Mouse (Mus musculus): Measurements from ENCODE around the gene Odf2l.

The Odf2l gene

GRCm38 (mm10) chr3:145131210-145131868, 13.0 kb downstream of the Odf2l start:
- no peak for ATAC-seq (ENCODE audit: insufficient number of reproducible peaks, low FRiP score, low TSS enrichment)

- ATAC-seq (ENCODE audit: insufficient number of reproducible peaks, low FRiP score, low TSS enrichment), result no peak
These were observed 21.8 kb downstream of the Odf2l start for GRCm38 (mm10) chr3:145140236-145140635.

GRCm38 (mm10) chr3:145142925-145143324, 24.5 kb downstream of the Odf2l start:
- ATAC-seq (ENCODE audit: insufficient number of reproducible peaks, low FRiP score, low TSS enrichment), result no peak

- ATAC-seq (ENCODE audit: insufficient number of reproducible peaks, low FRiP score, low TSS enrichment), result no peak
These were observed 25.5 kb downstream of the Odf2l start for GRCm38 (mm10) chr3:145143856-145144255.

GRCm38 (mm10) chr3:145146871-145147270, 28.5 kb downstream of the Odf2l start:
- no peak for ATAC-seq (ENCODE audit: insufficient number of reproducible peaks, low FRiP score, low TSS enrichment)

- ATAC-seq (ENCODE audit: insufficient number of reproducible peaks, low FRiP score, low TSS enrichment), result no peak
These were observed 29.1 kb downstream of the Odf2l start for GRCm38 (mm10) chr3:145147483-145147882.

GRCm38 (mm10) chr3:145147952-145148351, 29.6 kb downstream of the Odf2l start:
- no peak for ATAC-seq (ENCODE audit: insufficient number of reproducible peaks, low FRiP score, low TSS enrichment)

- ATAC-seq (ENCODE audit: insufficient number of reproducible peaks, low FRiP score, low TSS enrichment), result no peak
These were observed 32.7 kb downstream of the Odf2l start for GRCm38 (mm10) chr3:145151092-145151491.

GRCm38 (mm10) chr3:145151933-145152332, 33.5 kb downstream of the Odf2l start:
- no peak for ATAC-seq (ENCODE audit: insufficient number of reproducible peaks, low FRiP score, low TSS enrichment)

- no peak for ATAC-seq (ENCODE audit: insufficient number of reproducible peaks, low FRiP score, low TSS enrichment)
These were observed 38.5 kb downstream of the Odf2l start for GRCm38 (mm10) chr3:145156883-145157282.

GRCm38 (mm10) chr3:145158441-145158840, 40.1 kb downstream of the Odf2l start:
- no peak for ATAC-seq (ENCODE audit: insufficient number of reproducible peaks, low FRiP score, low TSS enrichment)

- ATAC-seq (ENCODE audit: insufficient number of reproducible peaks, low FRiP score, low TSS enrichment), result no peak
These were observed 48.4 kb downstream of the Odf2l start for GRCm38 (mm10) chr3:145166741-145167140.

- no peak for ATAC-seq (ENCODE audit: insufficient number of reproducible peaks, low FRiP score, low TSS enrichment)
These were observed 49.4 kb downstream of the Odf2l start for GRCm38 (mm10) chr3:145167766-145168165.

- ATAC-seq (ENCODE audit: insufficient number of reproducible peaks, low FRiP score, low TSS enrichment), result no peak
These were observed 50.7 kb downstream of the Odf2l start for GRCm38 (mm10) chr3:145168844-145169696.

GRCm38 (mm10) chr3:145170028-145170427, 51.6 kb downstream of the Odf2l start:
- ATAC-seq (ENCODE audit: insufficient number of reproducible peaks, low FRiP score, low TSS enrichment), result no peak

GRCm38 (mm10) chr3:145170604-145171389, 52.4 kb downstream of the Odf2l start:
- no peak for ATAC-seq (ENCODE audit: insufficient number of reproducible peaks, low FRiP score, low TSS enrichment)

GRCm38 (mm10) chr3:145171390-145172060, 53.1 kb downstream of the Odf2l start:
- ATAC-seq (ENCODE audit: insufficient number of reproducible peaks, low FRiP score, low TSS enrichment), result no peak

GRCm38 (mm10) chr3:145184645-145185044, 66.3 kb downstream of the Odf2l start:
- ATAC-seq (ENCODE audit: insufficient number of reproducible peaks, low FRiP score, low TSS enrichment), result no peak

- ATAC-seq (ENCODE audit: insufficient number of reproducible peaks, low FRiP score, low TSS enrichment), result no peak
These were observed 73.6 kb downstream of the Odf2l start for GRCm38 (mm10) chr3:145191972-145192371.

- ATAC-seq (ENCODE audit: insufficient number of reproducible peaks, low FRiP score, low TSS enrichment), result no peak
These were observed 77.0 kb downstream of the Odf2l start for GRCm38 (mm10) chr3:145195240-145195923.

Measured in cerebellum, adult (tissue).